Mouse (Mus musculus) midbrain, embryonic 16.5 days (tissue): ENCODE measurements around the gene Arhgef1. TPM values are rescaled to one million over a fixed set of nuclear protein-coding genes. Genes with fewer than 3 reads are reported as not detected.

Experiments
- ATAC-seq: fragments of 200-750 bp; cut with Nextera tagmentation; 2 replicates; pipeline ENCODE4 v1.8.0; 2017; ENCODE audit warnings: moderate TSS enrichment
- H3K27ac ChIP-seq: fragments of 300-500 bp; sonication (generic); 2 replicates; pipeline ENCODE4 v1.5.1; 2014; ENCODE audit warnings: mild to moderate bottlenecking, low read length, mixed read lengths
- H3K27me3 ChIP-seq: fragments of 300-500 bp; sonication (generic); 2 replicates; pipeline ENCODE4 v1.6.1; 2014; ENCODE audit warnings: low read depth, low read length, mixed read lengths; ENCODE audit not compliant: control insufficient read depth, insufficient read depth
- H3K36me3 ChIP-seq: fragments of 300-500 bp; sonication (generic); 2 replicates; pipeline ENCODE4 v1.6.1; 2014; ENCODE audit warnings: mild to moderate bottlenecking, low read length, moderate library complexity, mixed read lengths; ENCODE audit not compliant: control insufficient read depth, insufficient read depth
- H3K4me1 ChIP-seq: fragments of 300-500 bp; sonication (generic); 2 replicates; pipeline ENCODE4 v1.6.1; 2014; ENCODE audit warnings: mild to moderate bottlenecking, low read length, mixed read lengths; ENCODE audit not compliant: control insufficient read depth, insufficient read depth
- H3K4me2 ChIP-seq: fragments of 300-500 bp; sonication (generic); 2 replicates; pipeline ENCODE4 v1.6.1; 2014; ENCODE audit warnings: mild to moderate bottlenecking, low read length, mixed read lengths
- H3K4me3 ChIP-seq: fragments of 300-500 bp; sonication (generic); 2 replicates; pipeline ENCODE4 v1.5.1; 2014; ENCODE audit warnings: low read depth, mild to moderate bottlenecking, low read length, moderate library complexity, mixed read lengths
- H3K9ac ChIP-seq: fragments of 300-500 bp; sonication (generic); 2 replicates; pipeline ENCODE4 v1.6.1; 2014; ENCODE audit warnings: low read depth, low read length, mixed read lengths
- H3K9me3 ChIP-seq: fragments of 300-500 bp; sonication (generic); replicated peaks from 2 replicates; pipeline ENCODE4 v1.6.1; 2014; ENCODE audit warnings: mild to moderate bottlenecking, low read length, mixed read lengths; ENCODE audit not compliant: control insufficient read depth, poor library complexity, severe bottlenecking
- WGBS: fragments of 180-500 bp; shearing (Covaris S2); extraction: QIAGEN DNeasy Blood & Tissue Kit; methylation state at CpG from one replicate; pipeline ENCODE4 v1.1.7; 2014; 5-methylcytosine and 5-hydroxymethylcytosine counted together
- polyA plus RNA-seq: library from polyadenylated mRNA; unstranded; fragments of >200 nt; fragmentation: Nextera tagmentation; extraction: Ambion mirVana; gene quantifications from 2 replicates; pipeline ENCODE4 v1.2.1, GENCODE M21; 2015

The Arhgef1 gene
- 52.2 and 53.0 TPM in 2 replicates for polyA plus RNA-seq

GRCm38 (mm10) chr7:24902630-24903443, at the start of gene Arhgef1:
Gene Arhgef1, plus strand, starts transcription at chr7:24902912.
- 9% methylated on average over 43 of the region's 68 CpGs for whole genome bisulfite sequencing
- no peak for ATAC-seq
- H3K9me3 ChIP-seq = no peaks in the 10 kb centered on the region
- peak within 1 kb of the TSS; percentile 88 for H3K4me2 ChIP-seq
- H3K4me1 ChIP-seq = peaks cover 29% of the 10 kb centered on the region
- H3K36me3 ChIP-seq = no peaks in the 10 kb centered on the region
- H3K27me3 ChIP-seq = no peaks in the 10 kb centered on the region
- peak within 1 kb of the TSS; percentile 82 for H3K9ac ChIP-seq
- peak within 1 kb of the TSS; percentile 51 for H3K27ac ChIP-seq
- peak within 1 kb of the TSS; percentile 59 for H3K4me3 ChIP-seq

GRCm38 (mm10) chr7:24853233-24853563, 49.5 kb upstream of the Arhgef1 start:
- Histone ChIP-seq H3K4me3 (no peak overlapping the region), H3K4me1 (no peaks in the 10 kb centered on the region), H3K36me3 (no peaks in the 10 kb centered on the region), H3K9me3 (no peaks in the 10 kb centered on the region), H3K4me2 (no peak overlapping the region), H3K9ac (no peak overlapping the region), H3K27me3 (no peaks in the 10 kb centered on the region), H3K27ac (no peak overlapping the region)
- ATAC-seq = no peak

- Histone ChIP-seq H3K4me2 (no peak overlapping the region), H3K27ac (no peak overlapping the region), H3K4me3 (no peak overlapping the region), H3K9me3 (no peaks in the 10 kb centered on the region), H3K36me3 (no peaks in the 10 kb centered on the region), H3K4me1 (no peaks in the 10 kb centered on the region), H3K27me3 (no peaks in the 10 kb centered on the region), H3K9ac (no peak overlapping the region)
- WGBS = 62% methylated on average over 7 of the region's 7 CpGs
- ATAC-seq = no peak
Observed at GRCm38 (mm10) chr7:24853695-24854094, 49.0 kb upstream of the Arhgef1 start.

GRCm38 (mm10) chr7:24856460-24857120, 46.1 kb upstream of the Arhgef1 start:
- H3K4me2 ChIP-seq = no peak overlapping the region
- ATAC-seq = no peak
- H3K9me3 ChIP-seq = no peaks in the 10 kb centered on the region
- no peaks in the 10 kb centered on the region for H3K4me1 ChIP-seq
- no peaks in the 10 kb centered on the region for H3K27me3 ChIP-seq
- 32% methylated on average over 6 of the region's 6 CpGs for WGBS
- H3K4me3 ChIP-seq = no peak overlapping the region
- no peak overlapping the region for H3K9ac ChIP-seq
- H3K27ac ChIP-seq = no peak overlapping the region
- H3K36me3 ChIP-seq = no peaks in the 10 kb centered on the region

- Histone ChIP-seq H3K4me2 (no peak overlapping the region), H3K9ac (no peak overlapping the region), H3K27ac (no peak overlapping the region), H3K9me3 (no peaks in the 10 kb centered on the region), H3K4me1 (no peaks in the 10 kb centered on the region), H3K27me3 (no peaks in the 10 kb centered on the region), H3K36me3 (no peaks in the 10 kb centered on the region), H3K4me3 (no peak overlapping the region)
- no peak for ATAC-seq
- 74% methylated on average over 5 of the region's 5 CpGs for WGBS
Observed at GRCm38 (mm10) chr7:24859234-24859633, 43.5 kb upstream of the Arhgef1 start.

- Histone ChIP-seq H3K4me2 (no peak within 1 kb of the TSS), H3K36me3 (no peaks in the 10 kb centered on the region), H3K4me1 (no peaks in the 10 kb centered on the region), H3K4me3 (no peak within 1 kb of the TSS), H3K9me3 (no peaks in the 10 kb centered on the region), H3K9ac (no peak within 1 kb of the TSS), H3K27ac (no peak within 1 kb of the TSS), H3K27me3 (no peaks in the 10 kb centered on the region)
- ATAC-seq = no peak
- 88% methylated on average over 7 of the region's 7 CpGs for WGBS
Observed at GRCm38 (mm10) chr7:24861913-24862312, 40.8 kb upstream of the Arhgef1 start, which contains the start of gene Gm9844. Gene Gm9844, plus strand, starts transcription at chr7:24862213.

- no peak overlapping the region for H3K4me3 ChIP-seq
- no peak for ATAC-seq
- 92% methylated on average over 4 of the region's 4 CpGs for WGBS
Observed at GRCm38 (mm10) chr7:24862853-24863252, 39.9 kb upstream of the Arhgef1 start.

GRCm38 (mm10) chr7:24864156-24864555, 38.6 kb upstream of the Arhgef1 start:
- Histone ChIP-seq H3K9me3 (no peaks in the 10 kb centered on the region), H3K9ac (no peak overlapping the region), H3K4me3 (no peak overlapping the region), H3K4me1 (no peaks in the 10 kb centered on the region), H3K27me3 (no peaks in the 10 kb centered on the region), H3K27ac (no peak overlapping the region), H3K4me2 (no peak overlapping the region), H3K36me3 (no peaks in the 10 kb centered on the region)
- 31% methylated on average over 6 of the region's 6 CpGs for WGBS
- ATAC-seq = no peak

More at GRCm38 (mm10) chr7:24862853-24863252, 39.9 kb upstream of the Arhgef1 start:
- Histone ChIP-seq H3K9me3 (no peaks in the 10 kb centered on the region), H3K36me3 (no peaks in the 10 kb centered on the region), H3K4me1 (no peaks in the 10 kb centered on the region), H3K27ac (no peak overlapping the region), H3K4me2 (no peak overlapping the region), H3K9ac (no peak overlapping the region), H3K27me3 (no peaks in the 10 kb centered on the region)

GRCm38 (mm10) chr7:24869080-24869479, 33.6 kb upstream of the Arhgef1 start:
- Histone ChIP-seq H3K9me3 (no peaks in the 10 kb centered on the region), H3K4me2 (no peak overlapping the region), H3K4me1 (no peaks in the 10 kb centered on the region), H3K4me3 (no peak overlapping the region), H3K36me3 (no peaks in the 10 kb centered on the region), H3K9ac (no peak overlapping the region), H3K27ac (no peak overlapping the region), H3K27me3 (no peaks in the 10 kb centered on the region)
- no peak for ATAC-seq
- WGBS = 30% methylated on average over 17 of the region's 17 CpGs
